Mouse (Mus musculus) neural tube, embryonic 11.5 days (tissue): ENCODE measurements around the gene Dock7. TPM values are rescaled to one million over a fixed set of nuclear protein-coding genes. Genes with fewer than 3 reads are reported as not detected.
"Not testable (repeated sequence)": the region's sequence is repeated elsewhere in the genome, so short reads cannot be mapped to it uniquely, and the experiment has no call there.

Experiments used
- ATAC-seq: fragments of 200-750 bp; cut with Nextera tagmentation; 2 replicates; pipeline ENCODE4 v1.8.0; 2017; ENCODE audit warnings: moderate number of reproducible peaks, mild to moderate bottlenecking, moderate TSS enrichment, moderate library complexity; ENCODE audit not compliant: insufficient read depth, low FRiP score, low TSS enrichment
- DNase-seq: peaks from one replicate; pipeline ENCODE4 v3.0.0-alpha.2; 2015; ENCODE audit warnings: low spot score
- H3K27ac ChIP-seq: fragments of 300-500 bp; sonication (generic); 2 replicates; pipeline ENCODE4 v1.5.1; 2014; ENCODE audit warnings: low read depth, mild to moderate bottlenecking, low read length
- H3K27me3 ChIP-seq: fragments of 300-500 bp; sonication (generic); 2 replicates; pipeline ENCODE4 v1.6.1; 2014; ENCODE audit warnings: mild to moderate bottlenecking, low read length, mixed read lengths; ENCODE audit not compliant: control insufficient read depth, insufficient read depth
- H3K36me3 ChIP-seq: fragments of 300-500 bp; sonication (generic); 2 replicates; pipeline ENCODE4 v1.6.1; 2014; ENCODE audit warnings: mild to moderate bottlenecking, low read length, moderate library complexity, mixed read lengths; ENCODE audit not compliant: control insufficient read depth, insufficient read depth
- H3K4me1 ChIP-seq: fragments of 300-500 bp; sonication (generic); 2 replicates; pipeline ENCODE4 v1.6.1; 2014; ENCODE audit warnings: low read length, mixed read lengths; ENCODE audit not compliant: control insufficient read depth, insufficient read depth
- H3K4me2 ChIP-seq: fragments of 300-500 bp; sonication (generic); 2 replicates; pipeline ENCODE4 v1.6.1; 2014; ENCODE audit warnings: low read depth, mild to moderate bottlenecking, moderate library complexity
- H3K4me3 ChIP-seq: fragments of 300-500 bp; sonication (generic); 2 replicates; pipeline ENCODE4 v1.5.1; 2014; ENCODE audit warnings: low read depth, low read length
- H3K9ac ChIP-seq: fragments of 300-500 bp; sonication (generic); 2 replicates; pipeline ENCODE4 v1.6.1; 2014; ENCODE audit warnings: mild to moderate bottlenecking, low read length
- H3K9me3 ChIP-seq: fragments of 300-500 bp; sonication (generic); 2 replicates; pipeline ENCODE4 v1.6.1; 2016; ENCODE audit warnings: low read length; ENCODE audit not compliant: control insufficient read depth
- WGBS: fragments of 180-500 bp; shearing (Covaris S2); extraction: QIAGEN DNeasy Blood & Tissue Kit; methylation state at CpG from one replicate; pipeline ENCODE4 v1.1.7; 2014; 5-methylcytosine and 5-hydroxymethylcytosine counted together
- polyA plus RNA-seq: library from polyadenylated mRNA; unstranded; fragments of >200 nt; fragmentation: Nextera tagmentation; extraction: Ambion mirVana; gene quantifications from 2 replicates; pipeline ENCODE4 v1.2.1, GENCODE M21; 2014

Dock7 gene
- polyA plus RNA-seq, 1 experiment from 2014 or later, result 114 TPM

- Histone ChIP-seq H3K4me2 (no peak overlapping the region), H3K4me3 (no peak overlapping the region), H3K4me1 (no peaks in the 10 kb centered on the region), H3K27me3 (no peaks in the 10 kb centered on the region), H3K9ac (no peak overlapping the region), H3K27ac (no peak overlapping the region), H3K9me3 (no peaks in the 10 kb centered on the region), H3K36me3 (no peaks in the 10 kb centered on the region)
- ATAC-seq, result no peak
- no peak for DNase-seq
- WGBS, result 89% methylated on average over 4 of the region's 4 CpGs
Measured at GRCm38 (mm10) chr4:99011039-99011438, 109.7 kb downstream of the Dock7 start.

- Histone ChIP-seq H3K9me3 (no peaks in the 10 kb centered on the region), H3K4me1 (no peaks in the 10 kb centered on the region), H3K4me3 (no peak overlapping the region), H3K36me3 (peaks cover 2% of the 10 kb centered on the region; the same call in 1 of the 2 replicates), H3K27ac (no peak overlapping the region), H3K4me2 (no peak overlapping the region), H3K9ac (no peak overlapping the region), H3K27me3 (no peaks in the 10 kb centered on the region)
- DNase-seq (no peak), ATAC-seq (no peak)
- WGBS, result 86% methylated on average over 2 of the region's 2 CpGs
Measured at GRCm38 (mm10) chr4:99006319-99006718, 114.4 kb downstream of the Dock7 start.

DNA sequence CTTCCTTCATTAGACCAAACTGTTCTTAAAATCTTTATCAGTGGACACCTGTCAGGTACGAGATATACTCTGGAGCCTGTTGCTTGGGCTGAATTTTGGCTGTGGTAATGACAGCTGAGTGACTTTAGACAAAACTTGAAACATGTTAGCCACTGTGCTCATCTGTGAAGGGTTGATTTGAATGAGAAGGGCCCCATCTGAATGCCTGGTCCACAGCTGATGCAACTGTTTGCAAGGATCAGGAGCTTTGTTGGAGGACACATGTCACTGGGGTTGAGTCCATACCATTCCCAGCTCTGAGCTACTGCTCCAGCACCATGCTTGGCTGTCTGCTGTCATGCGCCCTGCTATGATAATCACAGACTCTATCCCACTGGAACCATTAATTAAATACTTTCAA, 115.1 kb downstream of the Dock7 start:
- DNase-seq (no peak), ATAC-seq (no peak)
- WGBS, result 90% methylated on average over 2 of the region's 2 CpGs
- H3K27ac ChIP-seq, result no peak overlapping the region
- no peak overlapping the region for H3K4me2 ChIP-seq
- H3K9ac ChIP-seq, result no peak overlapping the region
- no peaks in the 10 kb centered on the region for H3K9me3 ChIP-seq
- no peak overlapping the region for H3K4me3 ChIP-seq
- no peaks in the 10 kb centered on the region for H3K27me3 ChIP-seq
- no peaks in the 10 kb centered on the region for H3K4me1 ChIP-seq
- H3K36me3 ChIP-seq, result peaks cover 2% of the 10 kb centered on the region; the same call in 1 of the 2 replicates

- Histone ChIP-seq H3K27me3 (no peaks in the 10 kb centered on the region), H3K9ac (no peak overlapping the region), H3K4me1 (no peaks in the 10 kb centered on the region), H3K27ac (no peak overlapping the region), H3K36me3 (no peaks in the 10 kb centered on the region; the same call in 1 of the 2 replicates), H3K4me2 (no peak overlapping the region), H3K9me3 (no peaks in the 10 kb centered on the region), H3K4me3 (no peak overlapping the region)
- 77% methylated on average over 4 of the region's 4 CpGs for WGBS
- no peak for ATAC-seq
- no peak for DNase-seq
Measured at GRCm38 (mm10) chr4:98993491-98993890, 127.2 kb downstream of the Dock7 start.

DNA sequence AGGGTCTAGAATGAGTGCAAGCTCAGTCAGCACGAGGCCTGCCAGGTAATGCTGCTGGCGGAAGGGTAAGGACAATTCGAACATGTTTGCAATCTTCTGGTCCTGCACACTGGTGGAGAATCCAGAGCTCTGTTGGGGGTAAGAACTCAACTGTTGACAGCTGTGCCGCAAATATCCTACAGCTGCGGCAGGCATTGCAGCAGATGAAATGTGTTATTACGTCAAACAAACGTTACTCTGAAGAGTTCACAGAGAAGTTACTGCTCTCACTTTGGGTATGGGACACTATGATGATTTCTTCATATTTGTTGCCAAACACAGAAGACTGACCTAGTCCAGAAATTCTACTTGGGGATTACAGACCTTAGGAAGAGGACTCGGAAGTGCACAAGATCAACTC, 136.0 kb downstream of the Dock7 start:
- 88% methylated on average over 8 of the region's 8 CpGs for WGBS
- H3K4me3 ChIP-seq, result no peak overlapping the region
- no peaks in the 10 kb centered on the region for H3K4me1 ChIP-seq
- no peak for ATAC-seq
- H3K4me2 ChIP-seq, result no peak overlapping the region
- no peak overlapping the region for H3K9ac ChIP-seq
- no peaks in the 10 kb centered on the region for H3K27me3 ChIP-seq
- H3K27ac ChIP-seq, result no peak overlapping the region
- H3K36me3 ChIP-seq, result peaks cover 4% of the 10 kb centered on the region; the same call in 1 of the 2 replicates
- DNase-seq, result no peak
- no peaks in the 10 kb centered on the region for H3K9me3 ChIP-seq

- DNase-seq, H3K4me1 ChIP-seq, H3K9ac ChIP-seq, H3K36me3 ChIP-seq, H3K27ac ChIP-seq, H3K4me3 ChIP-seq, H3K27me3 ChIP-seq, H3K9me3 ChIP-seq, H3K4me2 ChIP-seq, ATAC-seq: not testable (repeated sequence)
- WGBS, result 91% methylated on average over 3 of the region's 3 CpGs
Measured at GRCm38 (mm10) chr4:98979976-98980375, 140.7 kb downstream of the Dock7 start.

- no peaks in the 10 kb centered on the region for H3K27me3 ChIP-seq
- no peak for DNase-seq
- no peaks in the 10 kb centered on the region for H3K4me1 ChIP-seq
- ATAC-seq, result no peak
- H3K9me3 ChIP-seq, result no peaks in the 10 kb centered on the region
- no peak overlapping the region for H3K27ac ChIP-seq
- peaks cover 4% of the 10 kb centered on the region for H3K36me3 ChIP-seq
- H3K9ac ChIP-seq, result no peak overlapping the region
- WGBS, result 91% methylated on average over 2 of the region's 2 CpGs
- H3K4me3 ChIP-seq, result no peak overlapping the region
- H3K4me2 ChIP-seq, result no peak overlapping the region
Measured at GRCm38 (mm10) chr4:98978693-98979092, 142.0 kb downstream of the Dock7 start.

GRCm38 (mm10) chr4:98978288-98978687, 142.4 kb downstream of the Dock7 start:
- 93% methylated on average over 2 of the region's 2 CpGs for WGBS
- not testable (repeated sequence) for ATAC-seq, DNase-seq

DNA sequence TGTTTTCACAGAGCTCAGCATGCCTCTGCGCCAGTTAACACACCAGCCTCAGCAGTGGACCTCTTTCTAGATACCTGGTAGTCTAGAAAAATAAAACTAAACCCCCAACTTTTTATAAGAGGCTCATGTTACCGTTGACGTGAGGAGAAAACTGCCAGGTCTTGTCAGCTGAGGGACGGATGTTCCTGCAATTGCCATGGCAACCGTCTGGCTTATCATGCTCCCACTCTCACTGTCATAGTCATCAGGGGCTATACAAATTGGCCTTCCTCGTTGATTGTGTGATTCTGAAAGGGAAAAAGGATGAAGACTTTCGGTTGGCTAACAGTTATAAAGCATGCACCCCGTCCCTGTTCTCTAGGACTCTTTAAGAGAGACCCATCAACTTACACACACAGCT, 145.0 kb downstream of the Dock7 start:
- H3K4me2 ChIP-seq, result no peak overlapping the region
- H3K9me3 ChIP-seq, result no peaks in the 10 kb centered on the region
- H3K36me3 ChIP-seq, result peaks cover 4% of the 10 kb centered on the region
- no peaks in the 10 kb centered on the region for H3K27me3 ChIP-seq
- WGBS, result 66% methylated on average over 8 of the region's 8 CpGs
- H3K4me3 ChIP-seq, result no peak overlapping the region
- no peaks in the 10 kb centered on the region for H3K4me1 ChIP-seq
- DNase-seq (no peak), ATAC-seq (no peak)
- H3K27ac ChIP-seq, result no peak overlapping the region
- no peak overlapping the region for H3K9ac ChIP-seq

More at GRCm38 (mm10) chr4:98978288-98978687, 142.4 kb downstream of the Dock7 start:
- H3K9me3 ChIP-seq, H3K9ac ChIP-seq, H3K4me2 ChIP-seq, H3K27ac ChIP-seq, H3K27me3 ChIP-seq, H3K4me1 ChIP-seq, H3K36me3 ChIP-seq, H3K4me3 ChIP-seq: not testable (repeated sequence)
